Mouse (Mus musculus): ENCODE results near the gene Rassf3. TPM values are rescaled to one million over a fixed set of nuclear protein-coding genes. Genes with fewer than 3 reads are reported as not detected.
A peak's percentile ranks its signal among the peaks of the same experiment; 100 is the strongest.

Rassf3 gene
- polyA plus RNA-seq, 1 experiment from 2014 or later, result 6.6 TPM

- no peak for ATAC-seq (ENCODE audit: low FRiP score)
- 95% methylated on average over 24 of the region's 24 CpGs for WGBS
- Histone ChIP-seq H3K9me3 (no peaks in the 10 kb centered on the region), H3K4me2 (no peak overlapping the region), H3K27me3 (no peaks in the 10 kb centered on the region), H3K36me3 (replicated peaks) (peaks cover 76% of the 10 kb centered on the region), H3K27ac (no peak overlapping the region), H3K9ac (no peak overlapping the region), H3K4me1 (no peaks in the 10 kb centered on the region), H3K4me3 (replicated peaks) (no peak overlapping the region)
Measured at GRCm38 (mm10) chr10:121376530-121377271, 99.4 kb downstream of the Rassf3 start.

GRCm38 (mm10) chr10:121375649-121376493, 100.3 kb downstream of the Rassf3 start:
- WGBS, result 83% methylated on average over 24 of the region's 24 CpGs
- H3K4me2 ChIP-seq, result no peak overlapping the region

GRCm38 (mm10) chr10:121374693-121375620, 101.2 kb downstream of the Rassf3 start:
- Histone ChIP-seq H3K9ac (no peak overlapping the region), H3K4me1 (no peaks in the 10 kb centered on the region), H3K4me2 (no peak overlapping the region), H3K36me3 (replicated peaks) (peaks cover 67% of the 10 kb centered on the region), H3K4me3 (replicated peaks) (no peak overlapping the region), H3K27ac (no peak overlapping the region), H3K27me3 (no peaks in the 10 kb centered on the region), H3K9me3 (0 out of 2 replicates have a peak, but pooled peaks cover 3% of the 10 kb centered on the region)
- WGBS, result 93% methylated on average over 17 of the region's 17 CpGs
- ATAC-seq (ENCODE audit: low FRiP score), result no peak

More at GRCm38 (mm10) chr10:121375649-121376493, 100.3 kb downstream of the Rassf3 start:
- peaks cover 70% of the 10 kb centered on the region for H3K36me3 ChIP-seq (replicated peaks)
- ATAC-seq (ENCODE audit: low FRiP score), result no peak
- H3K4me1 ChIP-seq, result no peaks in the 10 kb centered on the region
- no peaks in the 10 kb centered on the region for H3K9me3 ChIP-seq
- H3K27me3 ChIP-seq, result no peaks in the 10 kb centered on the region
- no peak overlapping the region for H3K4me3 ChIP-seq (replicated peaks)
- H3K27ac ChIP-seq, result no peak overlapping the region
- no peak overlapping the region for H3K9ac ChIP-seq

- Histone ChIP-seq H3K36me3 (replicated peaks) (peaks cover 59% of the 10 kb centered on the region), H3K9ac (no peak overlapping the region), H3K27ac (no peak overlapping the region), H3K4me3 (replicated peaks) (no peak overlapping the region), H3K4me1 (no peaks in the 10 kb centered on the region), H3K4me2 (no peak overlapping the region), H3K9me3 (0 out of 2 replicates have a peak, but pooled peaks cover 3% of the 10 kb centered on the region), H3K27me3 (no peaks in the 10 kb centered on the region)
- no peak for ATAC-seq (ENCODE audit: low FRiP score)
- WGBS, result 78% methylated on average over 12 of the region's 12 CpGs
Measured at GRCm38 (mm10) chr10:121374013-121374412, 102.1 kb downstream of the Rassf3 start.

- Histone ChIP-seq H3K9ac (no peak overlapping the region), H3K4me3 (replicated peaks) (no peak overlapping the region), H3K27ac (no peak overlapping the region), H3K4me2 (no peak overlapping the region), H3K9me3 (0 out of 2 replicates have a peak, but pooled peaks cover 3% of the 10 kb centered on the region), H3K4me1 (peaks cover 7% of the 10 kb centered on the region), H3K36me3 (replicated peaks) (peaks cover 29% of the 10 kb centered on the region), H3K27me3 (no peaks in the 10 kb centered on the region)
- WGBS, result 94% methylated on average over 6 of the region's 6 CpGs
- no peak for ATAC-seq (ENCODE audit: low FRiP score)
Measured at GRCm38 (mm10) chr10:121370777-121371176, 105.4 kb downstream of the Rassf3 start.

- no peak overlapping the region for H3K4me2 ChIP-seq
- no peak overlapping the region for H3K9ac ChIP-seq
- H3K27ac ChIP-seq, result no peak overlapping the region
- peaks cover 16% of the 10 kb centered on the region for H3K4me1 ChIP-seq
- peaks cover 18% of the 10 kb centered on the region for H3K36me3 ChIP-seq (replicated peaks)
- 91% methylated on average over 18 of the region's 18 CpGs for WGBS
- 0 out of 2 replicates have a peak, but pooled peaks cover 3% of the 10 kb centered on the region for H3K9me3 ChIP-seq
- no peaks in the 10 kb centered on the region for H3K27me3 ChIP-seq
- no peak for ATAC-seq (ENCODE audit: low FRiP score)
- H3K4me3 ChIP-seq (replicated peaks), result no peak overlapping the region
Measured at GRCm38 (mm10) chr10:121368783-121369465, 107.2 kb downstream of the Rassf3 start.

GRCm38 (mm10) chr10:121367780-121368179, 108.4 kb downstream of the Rassf3 start:
- Histone ChIP-seq H3K27ac (no peak overlapping the region), H3K4me3 (replicated peaks) (no peak overlapping the region), H3K4me2 (no peak overlapping the region), H3K36me3 (replicated peaks) (peaks cover 10% of the 10 kb centered on the region), H3K27me3 (no peaks in the 10 kb centered on the region), H3K9ac (no peak overlapping the region), H3K4me1 (peaks cover 16% of the 10 kb centered on the region), H3K9me3 (0 out of 2 replicates have a peak, but pooled peaks cover 3% of the 10 kb centered on the region)
- 94% methylated on average over 9 of the region's 9 CpGs for WGBS
- no peak for ATAC-seq (ENCODE audit: low FRiP score)

GRCm38 (mm10) chr10:121367271-121367670, 108.9 kb downstream of the Rassf3 start:
- H3K27ac ChIP-seq, result no peak overlapping the region
- peaks cover 16% of the 10 kb centered on the region for H3K4me1 ChIP-seq
- peaks cover 9% of the 10 kb centered on the region for H3K36me3 ChIP-seq (replicated peaks)
- no peak overlapping the region for H3K4me2 ChIP-seq
- no peaks in the 10 kb centered on the region for H3K27me3 ChIP-seq
- ATAC-seq (ENCODE audit: low FRiP score), result no peak
- no peak overlapping the region for H3K4me3 ChIP-seq (replicated peaks)
- no peak overlapping the region for H3K9ac ChIP-seq
- H3K9me3 ChIP-seq, result 0 out of 2 replicates have a peak, but pooled peaks cover 3% of the 10 kb centered on the region
- 90% methylated on average over 13 of the region's 13 CpGs for WGBS

- ATAC-seq (ENCODE audit: low FRiP score), result no peak
- H3K9ac ChIP-seq, result peak overlapping the region; percentile 94
- peak overlapping the region; percentile 90 for H3K4me2 ChIP-seq
- peaks cover 6% of the 10 kb centered on the region for H3K36me3 ChIP-seq (replicated peaks)
- H3K27ac ChIP-seq, result no peak overlapping the region
- WGBS, result 10% methylated on average over 9 of the region's 9 CpGs
- H3K4me1 ChIP-seq, result peaks cover 16% of the 10 kb centered on the region
- H3K9me3 ChIP-seq, result 0 out of 2 replicates have a peak, but pooled peaks cover 3% of the 10 kb centered on the region
- no peaks in the 10 kb centered on the region for H3K27me3 ChIP-seq
- H3K4me3 ChIP-seq (replicated peaks), result peak overlapping the region; percentile 93
Measured at GRCm38 (mm10) chr10:121365781-121366272, 110.3 kb downstream of the Rassf3 start.

- H3K4me3 ChIP-seq (replicated peaks), result peak within 1 kb of the TSS; percentile 93
- peak; percentile 99 for ATAC-seq (ENCODE audit: low FRiP score)
- H3K9ac ChIP-seq, result peak within 1 kb of the TSS; percentile 94
- no peaks in the 10 kb centered on the region for H3K9me3 ChIP-seq
- peaks cover 2% of the 10 kb centered on the region for H3K36me3 ChIP-seq (replicated peaks)
- no peaks in the 10 kb centered on the region for H3K27me3 ChIP-seq
- under 1% methylated on average over 63 of the region's 72 CpGs for WGBS
- peak within 1 kb of the TSS; percentile 90 for H3K4me2 ChIP-seq
- H3K27ac ChIP-seq, result peak within 1 kb of the TSS; percentile 75
- peaks cover 16% of the 10 kb centered on the region for H3K4me1 ChIP-seq
Measured at GRCm38 (mm10) chr10:121364801-121365564, 111.2 kb downstream of the Rassf3 start, which contains the start of gene Gns. TSS of gene Gns (plus strand) at chr10:121365090.

All from forebrain, embryonic 12.5 days (tissue).